8 mouse cellular contexts compared by ENCODE assay signal in genomic region chr5:74194027-74194840, GRCm38 (mm10). TPM values are rescaled to one million over a fixed set of nuclear protein-coding genes. Genes with fewer than 3 reads are reported as not detected.
A peak's percentile ranks its signal among the peaks of the same experiment; 100 is the strongest.
DNase-seq lines count a peak whose midpoint lies in the region; ATAC-seq and TF ChIP-seq lines count a peak whose summit lies in the region.

No protein-coding gene starts in this region.

- in situ Hi-C loops in CH12.LX (cut with MboI; ENCODE audit: low pct_ligation_motif_present, low pct_unique_long_range_greater_than_20kb, low sequenced_read_pairs): no loop called here

- ATAC-seq in heart, embryonic 12.5 days (ENCODE audit: insufficient number of reproducible peaks, low FRiP score): 0 out of 2 replicates have a peak, but pooled peaks have one; percentile 3
- ATAC-seq in embryonic facial prominence, embryonic 15.5 days (ENCODE audit: insufficient number of reproducible peaks, low FRiP score, low TSS enrichment, low read depth): no peak; the same call in 1 of the 2 replicates
- ATAC-seq in liver, embryonic 13.5 days (ENCODE audit: low read depth): peak; percentile 51
- ATAC-seq in erythroid progenitor cell, adult 5-6 weeks (replicated peaks; ENCODE audit: low FRiP score, poor library complexity, severe bottlenecking): no peak

- 25% methylated on average over 16 of the region's 16 CpGs for WGBS in heart, embryonic 12.5 days
- WGBS in embryonic facial prominence, embryonic 15.5 days: 24% methylated on average over 16 of the region's 16 CpGs
- 26% methylated on average over 16 of the region's 16 CpGs for WGBS in liver, embryonic 13.5 days (ENCODE audit: insufficient replicate concordance)

- no peak for TF ChIP-seq CTCF in CH12.LX (conservative IDR thresholded peaks at IDR 0.05 in 1 of 2, IDR thresholded peaks at IDR 0.05 in 1 of 2; ENCODE audit: low read depth in 2 of 2, low read length in 2 of 2)

- no peak for DNase-seq in heart, postnatal 25 days (ENCODE audit: low spot score)
- no peak for DNase-seq in CH12.LX (ENCODE audit: extremely low read depth)
- DNase-seq in liver, embryonic 13.5 days: peak; percentile 3
- DNase-seq in layer of hippocampus, postnatal 36 days: no peak
- no peak for DNase-seq in left cerebral cortex, adult 11 months (ENCODE audit: low spot score)

- TF ChIP-seq RAD21 in CH12.LX (IDR thresholded peaks at IDR 0.05; ENCODE audit: low read depth, low read length): no peak

- no peak for TF ChIP-seq POLR2A in CH12.LX (IDR thresholded peaks at IDR 0.05; ENCODE audit: low read depth, low read length)

- H3K4me1 ChIP-seq in heart, embryonic 12.5 days (replicated peaks): peaks cover 43% of the 10 kb centered on the region
- H3K4me1 ChIP-seq in CH12.LX (ENCODE audit: control insufficient read depth in 1 of 2, insufficient read depth in 2 of 2): peaks cover 6 to 51% of the 10 kb centered on the region in 2 experiments
- peaks cover 59% of the 10 kb centered on the region for H3K4me1 ChIP-seq in embryonic facial prominence, embryonic 15.5 days
- H3K4me1 ChIP-seq in liver, embryonic 13.5 days (replicated peaks): peaks cover 28% of the 10 kb centered on the region

- peak overlapping the region; percentile 84 for H3K9ac ChIP-seq in heart, embryonic 12.5 days
- H3K9ac ChIP-seq in CH12.LX (ENCODE audit: insufficient read depth, low read depth): no peak overlapping the region
- peak overlapping the region; percentile 57 for H3K9ac ChIP-seq in embryonic facial prominence, embryonic 15.5 days
- peak overlapping the region; percentile 70 for H3K9ac ChIP-seq in liver, embryonic 13.5 days

- TF ChIP-seq EP300 in CH12.LX (IDR thresholded peaks at IDR 0.05; ENCODE audit: low read length): no peak

- no peaks in the 10 kb centered on the region for H3K27me3 ChIP-seq in heart, embryonic 12.5 days (replicated peaks)
- no peaks in the 10 kb centered on the region for H3K27me3 ChIP-seq in CH12.LX (replicated peaks)
- H3K27me3 ChIP-seq in embryonic facial prominence, embryonic 15.5 days: no peaks in the 10 kb centered on the region
- peaks cover 53% of the 10 kb centered on the region for H3K27me3 ChIP-seq in liver, embryonic 13.5 days

- peak overlapping the region; percentile 87 for H3K4me2 ChIP-seq in heart, embryonic 12.5 days
- H3K4me2 ChIP-seq in CH12.LX (ENCODE audit: insufficient read depth, low read depth, poor library complexity, severe bottlenecking): peak overlapping the region; percentile 88
- peak overlapping the region; percentile 98 for H3K4me2 ChIP-seq in embryonic facial prominence, embryonic 15.5 days (replicated peaks)
- peak overlapping the region; percentile 88 for H3K4me2 ChIP-seq in liver, embryonic 13.5 days

- dilution Hi-C loops in CH12.LX (cut with MboI; ENCODE audit: extremely low pct_ligation_motif_present, extremely low pct_unique_long_range_greater_than_20kb, low sequenced_read_pairs): no loop called here

- H3K36me3 ChIP-seq in heart, embryonic 12.5 days: peaks cover 23% of the 10 kb centered on the region
- peaks cover 0 to 20% of the 10 kb centered on the region in 2 experiments for H3K36me3 ChIP-seq in CH12.LX (replicated peaks in 1 of 2; ENCODE audit: control insufficient read depth in 1 of 2, insufficient read depth in 1 of 2, low read length in 1 of 2)
- peaks cover 17% of the 10 kb centered on the region for H3K36me3 ChIP-seq in embryonic facial prominence, embryonic 15.5 days
- H3K36me3 ChIP-seq in liver, embryonic 13.5 days: peaks cover 8% of the 10 kb centered on the region; the same call in 1 of the 2 replicates

- peak overlapping the region; percentile 84 for H3K4me3 ChIP-seq in heart, embryonic 12.5 days
- peak overlapping the region in 1 of 3 experiments; percentile 75 for H3K4me3 ChIP-seq in CH12.LX (replicated peaks in 1 of 3; ENCODE audit: low read depth in 2 of 3, low read length in 2 of 3, poor library complexity in 1 of 3)
- H3K4me3 ChIP-seq in embryonic facial prominence, embryonic 15.5 days (replicated peaks): peak overlapping the region; percentile 99
- peak overlapping the region; percentile 66 for H3K4me3 ChIP-seq in liver, embryonic 13.5 days (replicated peaks)

- no peaks in the 10 kb centered on the region for H3K9me3 ChIP-seq in heart, embryonic 12.5 days (replicated peaks)
- H3K9me3 ChIP-seq in CH12.LX (replicated peaks; ENCODE audit: low read length): no peaks in the 10 kb centered on the region
- no peaks in the 10 kb centered on the region for H3K9me3 ChIP-seq in embryonic facial prominence, embryonic 15.5 days (replicated peaks)
- H3K9me3 ChIP-seq in liver, embryonic 13.5 days (replicated peaks): no peaks in the 10 kb centered on the region

- intact Hi-C loops in heart, postnatal 25 days (cut with DNase I): loop anchor here (2.0 to 10.0 kb wide), 2 partner anchors 21 to 189 kb away; no protein-coding TSS in a partner anchor

- H3K27ac ChIP-seq in heart, embryonic 12.5 days (ENCODE audit: poor library complexity, severe bottlenecking): peak overlapping the region; percentile 27
- no peak overlapping the region for H3K27ac ChIP-seq in CH12.LX (ENCODE audit: insufficient read depth, low read depth)
- H3K27ac ChIP-seq in embryonic facial prominence, embryonic 15.5 days (replicated peaks): peak overlapping the region; percentile 92; the same call in 1 of the 2 replicates
- H3K27ac ChIP-seq in liver, embryonic 13.5 days: no peak overlapping the region

- H3K79me2 ChIP-seq in CH12.LX (replicated peaks; ENCODE audit: control insufficient read depth, extremely low read depth, insufficient read depth, poor library complexity, severe bottlenecking): no peaks in the 10 kb centered on the region

TF ChIP-seq in CH12.LX, 34 proteins besides CTCF, POLR2A, EP300 and RAD21:
- no peak for TF ChIP-seq POLR2AphosphoS2 (IDR thresholded peaks at IDR 0.05; ENCODE audit: low read depth, low read length)
- no peak for TF ChIP-seq CHD1 (IDR thresholded peaks at IDR 0.05; ENCODE audit: low read depth, low read length)
- TF ChIP-seq USF2 (conservative IDR thresholded peaks at IDR 0.05; ENCODE audit: low read depth, low read length): no peak
- TF ChIP-seq ETS1 (conservative IDR thresholded peaks at IDR 0.05; ENCODE audit: low read depth, low read length): no peak
- TF ChIP-seq ZNF384 (IDR thresholded peaks at IDR 0.05; ENCODE audit: low read depth, low read length): no peak
- TF ChIP-seq CHD2 (IDR thresholded peaks at IDR 0.05; ENCODE audit: low read length): no peak
- no peak for TF ChIP-seq ZKSCAN1 (IDR thresholded peaks at IDR 0.05; ENCODE audit: borderline replicate concordance, low read depth, low read length)
- TF ChIP-seq MYC (IDR thresholded peaks at IDR 0.05; ENCODE audit: low read depth, low read length): no peak
- no peak for TF ChIP-seq BHLHE40 (IDR thresholded peaks at IDR 0.05; ENCODE audit: low read depth, low read length)
- no peak for TF ChIP-seq SMC3 (IDR thresholded peaks at IDR 0.05; ENCODE audit: low read depth, low read length)
- no peak for TF ChIP-seq SIN3A (IDR thresholded peaks at IDR 0.05; ENCODE audit: low read length)
- TF ChIP-seq MAFK (IDR thresholded peaks at IDR 0.05; ENCODE audit: insufficient replicate concordance, low read length): no peak

RNA-seq across cellular contexts. Expression of gene Rasl11b, which starts 0.9 kb away (rescaled TPM):
- polyA plus RNA-seq in heart, embryonic 12.5 days (2016; fragmentation: Nextera tagmentation; extraction: Ambion mirVana): 107 TPM in 2 replicates
- total RNA-seq in heart, postnatal 25 days (2021): 10 to 100 TPM; 35.8 to 50.2 TPM
- 0.21 and 0.25 TPM in 2 replicates for total RNA-seq in CH12.LX (2012; rRNA removed)
- 0.34 and 0.60 TPM in 2 replicates for total RNA-seq in CH12.LX (2014; rRNA removed)
- 2.7 and 2.9 TPM in 2 replicates for polyA plus RNA-seq in CH12.LX (2012; ENCODE audit: insufficient read length, low read depth)
- 123 and 138 TPM in 2 replicates for polyA plus RNA-seq in embryonic facial prominence, embryonic 15.5 days (2015; fragmentation: Nextera tagmentation; extraction: Ambion mirVana)
- polyA plus RNA-seq in liver, embryonic 13.5 days (2015; fragmentation: Nextera tagmentation; extraction: Ambion mirVana): 4.3 and 5.1 TPM in 2 replicates
- not detected in 2 replicates for total RNA-seq in erythroid progenitor cell, adult 5-6 weeks (2015; ENCODE audit: low replicate concordance)
- not detected in 2 replicates for total RNA-seq in erythroid progenitor cell, adult 5-6 weeks (2017; ENCODE audit: low replicate concordance)
- total RNA-seq in layer of hippocampus, postnatal 36 days (2021): 10 to 100 TPM; 72.7 to 74.2 TPM

Comparison
In these comparisons a context has a peak if more than half of its experiments do, and no peak if none do; other contexts are left out.
1. ATAC-seq: peak in heart, embryonic 12.5 days (single experiment) and liver, embryonic 13.5 days (single experiment); none in embryonic facial prominence, embryonic 15.5 days (single experiment) and erythroid progenitor cell, adult 5-6 weeks (single experiment).
2. H3K27ac ChIP-seq: peak in heart, embryonic 12.5 days (single experiment) and embryonic facial prominence, embryonic 15.5 days (single experiment); none in CH12.LX (single experiment) and liver, embryonic 13.5 days (single experiment).
3. RNA of gene Rasl11b, which starts 0.9 kb away (total RNA-seq): 72.7 to 74.2 TPM in layer of hippocampus, postnatal 36 days and 35.8 to 50.2 TPM in heart, postnatal 25 days; 0.21 to 0.60 TPM in CH12.LX and not detected in erythroid progenitor cell, adult 5-6 weeks; every median in the first group is over 10 times any median in the second.
4. Peak in every context shown above with its lines, with median percentiles within 50 percentile points of each other: H3K4me2 ChIP-seq.